Mouse (Mus musculus): ENCODE results near the gene Pacsin2. TPM values are rescaled to one million over a fixed set of nuclear protein-coding genes. Genes with fewer than 3 reads are reported as not detected.

The Pacsin2 gene
- polyA plus RNA-seq, 1 experiment from 2014 or later, result 23.4 TPM

GRCm38 (mm10) chr15:83433344-83433743, 31.1 kb downstream of the Pacsin2 start:
- Histone ChIP-seq H3K36me3 (ENCODE audit: control insufficient read depth, insufficient read depth, low read length) (no peaks in the 10 kb centered on the region), H3K4me1 (ENCODE audit: control insufficient read depth, insufficient read depth, low read length) (no peaks in the 10 kb centered on the region; the same call in 1 of the 2 replicates), H3K9me3 (replicated peaks; ENCODE audit: control insufficient read depth, low read length, poor library complexity, severe bottlenecking) (no peaks in the 10 kb centered on the region), H3K4me2 (ENCODE audit: low read length) (no peak overlapping the region), H3K4me3 (ENCODE audit: low read depth, low read length) (no peak overlapping the region), H3K27ac (ENCODE audit: low read length) (no peak overlapping the region), H3K9ac (ENCODE audit: low read depth, low read length) (no peak overlapping the region), H3K27me3 (ENCODE audit: control insufficient read depth, insufficient read depth, low read depth, low read length) (no peaks in the 10 kb centered on the region)
- no peak for ATAC-seq
- WGBS, result 92% methylated on average over 2 of the region's 2 CpGs

DNA sequence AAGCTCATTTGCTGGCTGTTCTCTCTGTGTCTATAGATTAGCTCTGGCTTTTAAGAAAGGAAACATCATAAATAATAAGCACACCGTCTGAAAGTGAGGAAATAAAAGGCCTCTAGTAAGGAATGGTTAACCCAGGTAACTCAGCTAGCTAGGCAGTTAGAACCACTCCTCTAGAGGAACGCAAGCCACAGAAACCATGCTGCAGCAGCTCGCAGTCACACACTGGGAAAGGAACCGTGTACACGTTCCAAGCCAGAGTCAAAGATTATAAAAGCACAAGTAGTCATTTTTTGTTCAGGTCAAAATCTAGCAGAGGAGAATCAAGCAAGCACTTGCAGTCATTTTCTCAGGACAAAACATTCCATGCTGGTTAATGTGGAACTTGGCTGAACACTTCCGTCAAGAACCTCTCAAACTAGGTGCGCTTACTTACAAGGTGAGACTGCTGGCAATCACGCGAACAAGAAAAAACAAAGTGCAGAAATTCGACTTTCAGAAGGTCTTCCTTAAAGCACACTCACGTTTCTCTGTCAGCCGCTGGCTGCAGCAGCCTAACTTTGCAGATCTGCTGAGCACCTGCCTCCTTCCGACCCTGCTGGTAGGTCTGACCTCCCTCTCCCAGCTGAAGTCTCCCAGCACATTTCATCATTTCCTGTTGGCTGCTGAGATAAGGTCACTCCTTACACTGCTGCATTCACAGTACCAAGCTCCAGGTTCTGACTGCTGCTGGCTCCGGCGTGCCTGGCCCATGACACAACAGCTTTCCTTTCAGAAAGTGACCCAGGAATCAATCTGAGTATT, 32.0 kb downstream of the Pacsin2 start:
- no peak overlapping the region for H3K9ac ChIP-seq (ENCODE audit: low read depth, low read length)
- no peak overlapping the region for H3K27ac ChIP-seq (ENCODE audit: low read length)
- 71% methylated on average over 15 of the region's 15 CpGs for WGBS
- no peaks in the 10 kb centered on the region for H3K27me3 ChIP-seq (ENCODE audit: control insufficient read depth, insufficient read depth, low read depth, low read length)
- no peak overlapping the region for H3K4me3 ChIP-seq (ENCODE audit: low read depth, low read length)
- H3K4me2 ChIP-seq (ENCODE audit: low read length), result no peak overlapping the region
- H3K36me3 ChIP-seq (ENCODE audit: control insufficient read depth, insufficient read depth, low read length), result no peaks in the 10 kb centered on the region
- ATAC-seq, result no peak
- no peaks in the 10 kb centered on the region; the same call in 1 of the 2 replicates for H3K4me1 ChIP-seq (ENCODE audit: control insufficient read depth, insufficient read depth, low read length)
- no peaks in the 10 kb centered on the region for H3K9me3 ChIP-seq (replicated peaks; ENCODE audit: control insufficient read depth, low read length, poor library complexity, severe bottlenecking)

DNA sequence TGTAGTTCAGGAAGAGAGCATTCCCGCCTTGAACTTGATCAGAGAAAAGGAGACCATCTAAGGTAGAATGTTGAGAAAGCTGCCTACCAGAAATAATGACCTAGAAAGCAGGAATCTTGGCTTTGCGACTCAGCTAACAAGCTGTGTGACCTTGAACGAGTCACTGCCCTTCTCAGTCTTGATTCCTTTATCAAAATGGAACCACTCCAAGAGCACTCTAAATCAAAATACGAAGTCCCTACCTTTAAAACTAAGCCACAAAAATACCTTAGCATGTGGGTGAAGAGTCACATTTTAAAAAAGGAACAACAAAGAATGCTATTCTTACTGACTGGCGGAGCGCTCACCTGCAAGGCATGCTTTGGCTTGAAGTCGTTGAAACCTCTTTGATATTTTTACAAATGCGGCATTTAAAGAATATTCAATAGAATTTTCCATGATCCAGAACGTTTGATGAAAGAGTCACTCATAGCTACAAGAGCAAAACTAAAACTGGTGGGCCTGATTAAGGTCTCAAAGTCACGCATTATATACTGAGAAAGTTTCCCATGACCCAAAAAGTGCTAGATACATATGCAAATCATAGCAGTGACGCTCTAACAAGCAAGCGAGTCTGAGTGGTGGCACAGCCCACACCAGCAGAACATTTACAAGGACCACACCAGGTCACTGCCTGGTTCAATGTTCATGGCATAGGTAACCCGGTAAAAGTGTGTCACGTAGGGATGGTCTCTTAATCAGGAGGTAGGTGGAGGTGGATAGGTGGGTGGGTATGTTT, 33.2 kb downstream of the Pacsin2 start:
- WGBS, result 88% methylated on average over 14 of the region's 14 CpGs
- no peaks in the 10 kb centered on the region for H3K9me3 ChIP-seq (replicated peaks; ENCODE audit: control insufficient read depth, low read length, poor library complexity, severe bottlenecking)

GRCm38 (mm10) chr15:83430419-83430818, 34.0 kb downstream of the Pacsin2 start:
- Histone ChIP-seq H3K4me3 (ENCODE audit: low read depth, low read length) (no peak overlapping the region), H3K9me3 (replicated peaks; ENCODE audit: control insufficient read depth, low read length, poor library complexity, severe bottlenecking) (no peaks in the 10 kb centered on the region), H3K4me2 (ENCODE audit: low read length) (no peak overlapping the region), H3K4me1 (ENCODE audit: control insufficient read depth, insufficient read depth, low read length) (peaks cover 2% of the 10 kb centered on the region), H3K36me3 (ENCODE audit: control insufficient read depth, insufficient read depth, low read length) (no peaks in the 10 kb centered on the region), H3K27ac (ENCODE audit: low read length) (no peak overlapping the region), H3K27me3 (ENCODE audit: control insufficient read depth, insufficient read depth, low read depth, low read length) (no peaks in the 10 kb centered on the region), H3K9ac (ENCODE audit: low read depth, low read length) (no peak overlapping the region)
- 70% methylated on average over 7 of the region's 7 CpGs for WGBS
- no peak for ATAC-seq

More for the DNA sequence above, 33.2 kb downstream of the Pacsin2 start:
- no peak overlapping the region for H3K4me2 ChIP-seq (ENCODE audit: low read length)
- no peaks in the 10 kb centered on the region for H3K27me3 ChIP-seq (ENCODE audit: control insufficient read depth, insufficient read depth, low read depth, low read length)
- H3K9ac ChIP-seq (ENCODE audit: low read depth, low read length), result no peak overlapping the region
- H3K4me3 ChIP-seq (ENCODE audit: low read depth, low read length), result no peak overlapping the region
- H3K27ac ChIP-seq (ENCODE audit: low read length), result no peak overlapping the region
- no peaks in the 10 kb centered on the region for H3K36me3 ChIP-seq (ENCODE audit: control insufficient read depth, insufficient read depth, low read length)
- H3K4me1 ChIP-seq (ENCODE audit: control insufficient read depth, insufficient read depth, low read length), result no peaks in the 10 kb centered on the region; the same call in 1 of the 2 replicates
- no peak for ATAC-seq

DNA sequence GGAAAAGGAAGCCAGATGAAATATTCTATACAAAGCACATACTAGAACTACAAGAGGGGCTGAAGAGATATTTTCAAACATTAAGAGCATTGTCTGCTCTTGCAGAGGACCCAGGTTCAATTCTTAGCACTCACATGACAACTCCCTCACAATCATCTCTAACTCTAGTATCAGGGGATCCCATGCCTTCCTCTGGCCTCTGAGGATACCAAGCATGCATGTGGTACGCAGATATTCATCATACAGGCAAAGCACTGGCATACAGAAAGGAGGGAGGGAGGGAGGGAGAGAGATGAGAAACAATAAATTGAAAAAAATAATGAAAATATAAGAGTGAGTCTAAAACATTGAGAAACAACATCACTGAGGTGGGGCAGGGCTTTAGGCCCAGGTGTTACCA, 35.8 kb downstream of the Pacsin2 start:
- Histone ChIP-seq H3K9me3 (replicated peaks; ENCODE audit: control insufficient read depth, low read length, poor library complexity, severe bottlenecking) (no peaks in the 10 kb centered on the region), H3K9ac (ENCODE audit: low read depth, low read length) (no peak overlapping the region), H3K4me3 (ENCODE audit: low read depth, low read length) (no peak overlapping the region), H3K27ac (ENCODE audit: low read length) (no peak overlapping the region), H3K27me3 (ENCODE audit: control insufficient read depth, insufficient read depth, low read depth, low read length) (no peaks in the 10 kb centered on the region), H3K4me1 (ENCODE audit: control insufficient read depth, insufficient read depth, low read length) (peaks cover 4% of the 10 kb centered on the region), H3K36me3 (ENCODE audit: control insufficient read depth, insufficient read depth, low read length) (no peaks in the 10 kb centered on the region), H3K4me2 (ENCODE audit: low read length) (no peak overlapping the region)
- 94% methylated on average over 1 of the region's 1 CpGs for WGBS
- ATAC-seq, result no peak

GRCm38 (mm10) chr15:83427294-83428163, 36.9 kb downstream of the Pacsin2 start:
- Histone ChIP-seq H3K27me3 (ENCODE audit: control insufficient read depth, insufficient read depth, low read depth, low read length) (no peaks in the 10 kb centered on the region), H3K9me3 (replicated peaks; ENCODE audit: control insufficient read depth, low read length, poor library complexity, severe bottlenecking) (no peaks in the 10 kb centered on the region), H3K36me3 (ENCODE audit: control insufficient read depth, insufficient read depth, low read length) (no peaks in the 10 kb centered on the region), H3K4me2 (ENCODE audit: low read length) (no peak overlapping the region), H3K27ac (ENCODE audit: low read length) (no peak overlapping the region), H3K9ac (ENCODE audit: low read depth, low read length) (no peak overlapping the region), H3K4me3 (ENCODE audit: low read depth, low read length) (no peak overlapping the region), H3K4me1 (ENCODE audit: control insufficient read depth, insufficient read depth, low read length) (peaks cover 4% of the 10 kb centered on the region)
- ATAC-seq, result no peak
- WGBS, result 84% methylated on average over 9 of the region's 9 CpGs

DNA sequence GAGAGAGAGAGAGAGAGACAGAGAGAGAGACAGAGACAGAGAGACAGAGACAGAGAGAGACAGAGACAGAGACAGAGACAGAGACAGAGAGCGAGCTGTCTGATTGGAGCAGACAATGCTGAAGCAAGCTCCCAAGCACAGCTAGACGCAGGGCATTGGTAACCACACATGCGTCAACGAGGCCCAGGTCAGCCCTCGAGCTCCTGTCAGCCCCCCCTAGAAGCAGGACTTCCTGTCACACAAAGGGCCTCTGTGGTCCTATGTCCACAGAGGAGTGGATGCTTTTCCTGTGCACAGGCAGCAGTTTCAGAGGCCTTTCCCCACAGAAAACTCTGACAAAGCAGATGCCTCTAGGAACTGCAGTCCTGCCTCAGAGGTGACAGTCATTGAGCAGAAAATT, 38.6 kb downstream of the Pacsin2 start:
- Histone ChIP-seq H3K9me3 (replicated peaks; ENCODE audit: control insufficient read depth, low read length, poor library complexity, severe bottlenecking) (no peaks in the 10 kb centered on the region), H3K4me3 (ENCODE audit: low read depth, low read length) (no peak overlapping the region), H3K9ac (ENCODE audit: low read depth, low read length) (no peak overlapping the region), H3K4me1 (ENCODE audit: control insufficient read depth, insufficient read depth, low read length) (peaks cover 4% of the 10 kb centered on the region; the same call in 1 of the 2 replicates), H3K36me3 (ENCODE audit: control insufficient read depth, insufficient read depth, low read length) (no peaks in the 10 kb centered on the region), H3K27me3 (ENCODE audit: control insufficient read depth, insufficient read depth, low read depth, low read length) (no peaks in the 10 kb centered on the region), H3K27ac (ENCODE audit: low read length) (peak overlapping the region; percentile 24; the same call in 1 of the 2 replicates), H3K4me2 (ENCODE audit: low read length) (no peak overlapping the region)
- ATAC-seq, result no peak
- WGBS, result 41% methylated on average over 5 of the region's 5 CpGs

GRCm38 (mm10) chr15:83425277-83425676, 39.1 kb downstream of the Pacsin2 start:
- no peak overlapping the region for H3K4me2 ChIP-seq (ENCODE audit: low read length)
- H3K9ac ChIP-seq (ENCODE audit: low read depth, low read length), result no peak overlapping the region
- H3K4me1 ChIP-seq (ENCODE audit: control insufficient read depth, insufficient read depth, low read length), result peaks cover 4% of the 10 kb centered on the region; the same call in 1 of the 2 replicates
- no peaks in the 10 kb centered on the region for H3K36me3 ChIP-seq (ENCODE audit: control insufficient read depth, insufficient read depth, low read length)
- 72% methylated on average over 4 of the region's 4 CpGs for WGBS
- H3K27ac ChIP-seq (ENCODE audit: low read length), result no peak overlapping the region
- no peaks in the 10 kb centered on the region for H3K9me3 ChIP-seq (replicated peaks; ENCODE audit: control insufficient read depth, low read length, poor library complexity, severe bottlenecking)
- H3K4me3 ChIP-seq (ENCODE audit: low read depth, low read length), result no peak overlapping the region
- no peaks in the 10 kb centered on the region for H3K27me3 ChIP-seq (ENCODE audit: control insufficient read depth, insufficient read depth, low read depth, low read length)
- ATAC-seq, result no peak
